Mouse (Mus musculus) midbrain, embryonic 14.5 days (tissue): ENCODE data around the gene Hus1b. TPM values are rescaled to one million over a fixed set of nuclear protein-coding genes. Genes with fewer than 3 reads are reported as not detected.

Experiments
- ATAC-seq: fragments of 200-750 bp; cut with Nextera tagmentation; 2 replicates; pipeline ENCODE4 v1.8.0; 2017; ENCODE audit warnings: moderate number of reproducible peaks, moderate library complexity; ENCODE audit not compliant: low FRiP score, low TSS enrichment
- DNase-seq: peaks from one replicate; pipeline ENCODE4 v3.0.0-alpha.2; 2015
- H3K27ac ChIP-seq: fragments of 300-500 bp; sonication (generic); replicated peaks from 2 replicates; pipeline ENCODE4 v1.5.1; 2014; ENCODE audit warnings: mild to moderate bottlenecking, low read depth, low read length, moderate library complexity
- H3K27me3 ChIP-seq: fragments of 300-500 bp; sonication (generic); 2 replicates; pipeline ENCODE4 v1.6.1; 2014; ENCODE audit warnings: low read length, control low read depth, mixed read lengths; ENCODE audit not compliant: control insufficient read depth, insufficient read depth
- H3K36me3 ChIP-seq: fragments of 300-500 bp; sonication (generic); 2 replicates; pipeline ENCODE4 v1.6.1; 2014; ENCODE audit warnings: low read length, control low read depth; ENCODE audit not compliant: control insufficient read depth, insufficient read depth
- H3K4me1 ChIP-seq: fragments of 300-500 bp; sonication (generic); 2 replicates; pipeline ENCODE4 v1.6.1; 2014; ENCODE audit warnings: mild to moderate bottlenecking, antibody characterized with exemption, low read length, control low read depth; ENCODE audit not compliant: control insufficient read depth, insufficient read depth
- H3K4me2 ChIP-seq: fragments of 300-500 bp; sonication (generic); 2 replicates; pipeline ENCODE4 v1.6.1; 2014; ENCODE audit warnings: mild to moderate bottlenecking, low read length, moderate library complexity
- H3K4me3 ChIP-seq: fragments of 300-500 bp; sonication (generic); replicated peaks from 2 replicates; pipeline ENCODE4 v1.5.1; 2014; ENCODE audit warnings: low read depth, low read length
- H3K9ac ChIP-seq: fragments of 300-500 bp; sonication (generic); replicated peaks from 2 replicates; pipeline ENCODE4 v1.6.1; 2014; ENCODE audit warnings: mild to moderate bottlenecking, low read length, moderate library complexity
- H3K9me3 ChIP-seq: fragments of 300-500 bp; sonication (generic); 2 replicates; pipeline ENCODE4 v1.6.1; 2016; ENCODE audit warnings: low read length, control low read depth, mixed read lengths; ENCODE audit not compliant: control insufficient read depth
- whole genome bisulfite sequencing: fragments of 180-500 bp; shearing (Covaris S2); extraction: QIAGEN DNeasy Blood & Tissue Kit; methylation state at CpG from one replicate; pipeline ENCODE4 v1.1.7; 2014; 5-methylcytosine and 5-hydroxymethylcytosine counted together
- polyA plus RNA-seq: library from polyadenylated mRNA; unstranded; fragments of >200 nt; fragmentation: Nextera tagmentation; extraction: Ambion mirVana; gene quantifications from 2 replicates; pipeline ENCODE4 v1.2.1, GENCODE M21; 2014

Hus1b gene
- 0.24 and 0.36 TPM in 2 replicates for polyA plus RNA-seq

GRCm38 (mm10) chr13:30947540-30947939, at the start of gene Hus1b:
Hus1b (minus strand) TSS chr13:30947759.
- WGBS = 95% methylated on average over 11 of the region's 11 CpGs
- ATAC-seq = no peak

GRCm38 (mm10) chr13:30994249-30994858, 46.8 kb upstream of the Hus1b start:
- Histone ChIP-seq H3K9me3 (no peaks in the 10 kb centered on the region), H3K27ac (no peak overlapping the region), H3K36me3 (no peaks in the 10 kb centered on the region), H3K4me3 (no peak overlapping the region), H3K4me1 (no peaks in the 10 kb centered on the region), H3K27me3 (no peaks in the 10 kb centered on the region), H3K9ac (no peak overlapping the region), H3K4me2 (no peak overlapping the region)
- 84% methylated on average over 6 of the region's 6 CpGs for WGBS
- ATAC-seq = no peak
- no peak for DNase-seq

More at GRCm38 (mm10) chr13:30947540-30947939, at the start of gene Hus1b:
- Histone ChIP-seq H3K27ac (no peak within 1 kb of the TSS), H3K36me3 (no peaks in the 10 kb centered on the region), H3K4me3 (no peak within 1 kb of the TSS), H3K4me1 (no peaks in the 10 kb centered on the region), H3K9ac (no peak within 1 kb of the TSS), H3K9me3 (no peaks in the 10 kb centered on the region), H3K4me2 (no peak within 1 kb of the TSS), H3K27me3 (no peaks in the 10 kb centered on the region)
- DNase-seq = no peak

- H3K36me3 ChIP-seq = no peaks in the 10 kb centered on the region
- H3K4me2 ChIP-seq = no peak overlapping the region
- H3K9ac ChIP-seq = no peak overlapping the region
- ATAC-seq = 0 out of 2 replicates have a peak, but pooled peaks have one; percentile 60
- H3K9me3 ChIP-seq = no peaks in the 10 kb centered on the region
- no peaks in the 10 kb centered on the region for H3K4me1 ChIP-seq
- no peak overlapping the region for H3K4me3 ChIP-seq
- H3K27ac ChIP-seq = no peak overlapping the region
- WGBS = 33% methylated on average over 3 of the region's 3 CpGs
- no peaks in the 10 kb centered on the region for H3K27me3 ChIP-seq
- peak; percentile 89 for DNase-seq
These were observed 46.3 kb upstream of the Hus1b start for GRCm38 (mm10) chr13:30993819-30994218.

GRCm38 (mm10) chr13:30990233-30990632, 42.7 kb upstream of the Hus1b start:
- Histone ChIP-seq H3K27ac (no peak overlapping the region), H3K4me2 (no peak overlapping the region), H3K4me1 (peaks cover 9% of the 10 kb centered on the region), H3K4me3 (no peak overlapping the region), H3K9me3 (no peaks in the 10 kb centered on the region), H3K36me3 (no peaks in the 10 kb centered on the region), H3K27me3 (peaks cover 9% of the 10 kb centered on the region), H3K9ac (no peak overlapping the region)
- 92% methylated on average over 9 of the region's 9 CpGs for WGBS
- DNase-seq (no peak), ATAC-seq (no peak)

- Histone ChIP-seq H3K27ac (no peak overlapping the region), H3K4me2 (no peak overlapping the region), H3K9me3 (no peaks in the 10 kb centered on the region), H3K4me1 (peaks cover 11% of the 10 kb centered on the region), H3K9ac (no peak overlapping the region), H3K27me3 (peaks cover 9% of the 10 kb centered on the region), H3K36me3 (no peaks in the 10 kb centered on the region), H3K4me3 (no peak overlapping the region)
- WGBS = 92% methylated on average over 10 of the region's 10 CpGs
- DNase-seq (no peak), ATAC-seq (no peak)
These were observed 42.2 kb upstream of the Hus1b start for GRCm38 (mm10) chr13:30989710-30990109.

- H3K27ac ChIP-seq = no peak overlapping the region
- 86% methylated on average over 2 of the region's 2 CpGs for WGBS
- ATAC-seq (no peak), DNase-seq (no peak)
- H3K4me3 ChIP-seq = no peak overlapping the region
- no peak overlapping the region for H3K9ac ChIP-seq
- H3K4me1 ChIP-seq = peaks cover 11% of the 10 kb centered on the region
- H3K36me3 ChIP-seq = no peaks in the 10 kb centered on the region
- H3K9me3 ChIP-seq = no peaks in the 10 kb centered on the region
- peaks cover 9% of the 10 kb centered on the region for H3K27me3 ChIP-seq
- H3K4me2 ChIP-seq = no peak overlapping the region
These were observed 40.1 kb upstream of the Hus1b start for GRCm38 (mm10) chr13:30987686-30988085.

- Histone ChIP-seq H3K4me3 (no peak overlapping the region), H3K36me3 (no peaks in the 10 kb centered on the region), H3K4me1 (peaks cover 11% of the 10 kb centered on the region), H3K9me3 (no peaks in the 10 kb centered on the region), H3K9ac (no peak overlapping the region), H3K4me2 (no peak overlapping the region), H3K27me3 (peaks cover 9% of the 10 kb centered on the region), H3K27ac (no peak overlapping the region)
- WGBS = 69% methylated on average over 10 of the region's 10 CpGs
- no peak for DNase-seq
- no peak for ATAC-seq
These were observed 39.4 kb upstream of the Hus1b start for GRCm38 (mm10) chr13:30986934-30987455.

- peak overlapping the region; percentile 60 for H3K4me2 ChIP-seq
- peak overlapping the region; percentile 20; the same call in 1 of the 2 replicates for H3K9ac ChIP-seq
- peak overlapping the region; percentile 30 for H3K4me3 ChIP-seq
- peak overlapping the region; percentile 26; the same call in 1 of the 2 replicates for H3K27ac ChIP-seq
- DNase-seq (peak; percentile 76), ATAC-seq (peak; percentile 55; the same call in 1 of the 2 replicates)
- H3K9me3 ChIP-seq = no peaks in the 10 kb centered on the region
- 18% methylated on average over 27 of the region's 27 CpGs for WGBS
- no peaks in the 10 kb centered on the region for H3K36me3 ChIP-seq
- peaks cover 11% of the 10 kb centered on the region for H3K4me1 ChIP-seq
- peaks cover 9% of the 10 kb centered on the region for H3K27me3 ChIP-seq
These were observed 38.3 kb upstream of the Hus1b start for GRCm38 (mm10) chr13:30985598-30986466.
